Mouse (Mus musculus): ENCODE data around the gene Depdc7.

Depdc7 gene

GRCm38 (mm10) chr2:104742741-104743064, at the start of gene Depdc7:
Gene Depdc7, minus strand, starts transcription at chr2:104742878.
- peak; percentile 91 for DNase-seq

GRCm38 (mm10) chr2:104774763-104775162, 32.1 kb upstream of the Depdc7 start:
- peak; percentile 3 for DNase-seq

GRCm38 (mm10) chr2:104768697-104769096, 26.0 kb upstream of the Depdc7 start:
- DNase-seq = no peak

- DNase-seq = no peak
These were observed 21.3 kb upstream of the Depdc7 start for GRCm38 (mm10) chr2:104764018-104764417.

GRCm38 (mm10) chr2:104763134-104763703, 20.5 kb upstream of the Depdc7 start:
- DNase-seq = no peak

GRCm38 (mm10) chr2:104750611-104751010, 7.9 kb upstream of the Depdc7 start:
- DNase-seq = peak; percentile 37

GRCm38 (mm10) chr2:104748652-104749183, 6.0 kb upstream of the Depdc7 start:
- DNase-seq = no peak

GRCm38 (mm10) chr2:104746251-104746650, 3.6 kb upstream of the Depdc7 start:
- peak; percentile 9 for DNase-seq

- DNase-seq = no peak
These were observed 1.3 kb upstream of the Depdc7 start for GRCm38 (mm10) chr2:104743971-104744370.

GRCm38 (mm10) chr2:104743160-104743559, 482 bp upstream of the Depdc7 start:
- peak; percentile 30 for DNase-seq

- no peak for DNase-seq
These were observed 560 bp downstream of the Depdc7 start for GRCm38 (mm10) chr2:104741896-104742740.

- no peak for DNase-seq
These were observed 1.5 kb downstream of the Depdc7 start for GRCm38 (mm10) chr2:104741015-104741758.

GRCm38 (mm10) chr2:104740248-104740949, 2.3 kb downstream of the Depdc7 start:
- DNase-seq = no peak

GRCm38 (mm10) chr2:104739691-104740090, 3.0 kb downstream of the Depdc7 start:
- DNase-seq = no peak

GRCm38 (mm10) chr2:104736241-104736640, 6.4 kb downstream of the Depdc7 start:
- DNase-seq = no peak

GRCm38 (mm10) chr2:104732562-104733256, 10.0 kb downstream of the Depdc7 start:
- no peak for DNase-seq

- no peak for DNase-seq
These were observed 10.6 kb downstream of the Depdc7 start for GRCm38 (mm10) chr2:104732033-104732444.

GRCm38 (mm10) chr2:104727369-104727768, 15.3 kb downstream of the Depdc7 start:
- no peak for DNase-seq

- DNase-seq = no peak
These were observed 20.7 kb downstream of the Depdc7 start for GRCm38 (mm10) chr2:104722021-104722420.

- DNase-seq = no peak
These were observed 24.9 kb downstream of the Depdc7 start for GRCm38 (mm10) chr2:104717827-104718226.

GRCm38 (mm10) chr2:104717231-104717735, 25.4 kb downstream of the Depdc7 start:
- DNase-seq = no peak

- no peak for DNase-seq
These were observed 26.4 kb downstream of the Depdc7 start, which contains the start of gene Pin1rt1 for GRCm38 (mm10) chr2:104716279-104716678. Gene Pin1rt1, minus strand, starts transcription at chr2:104716379.
